Mouse (Mus musculus) gastrocnemius, adult 2 months (tissue): ENCODE data around the gene Tuba4a. TPM values are rescaled to one million over a fixed set of nuclear protein-coding genes. Genes with fewer than 3 reads are reported as not detected.

Source experiments
- DNase-seq: peaks from one replicate; pipeline ENCODE4 v3.0.0; 2022
- H3K27ac ChIP-seq: fragments of 200-600 bp; 2 replicates; pipeline ENCODE4 v1.8.1; 2022; ENCODE audit warnings: mild to moderate bottlenecking
- H3K4me3 ChIP-seq: fragments of 200-600 bp; 2 replicates; pipeline ENCODE4 v1.8.1; 2022; ENCODE audit warnings: mild to moderate bottlenecking, moderate library complexity
- CTCF ChIP-seq: fragments of 200-600 bp; IDR thresholded peaks from 2 replicates; pipeline ENCODE4 v1.8.1; 2022; ENCODE audit warnings: antibody characterized with exemption, mild to moderate bottlenecking, moderate library complexity
- intact Hi-C: fragments of 180-260 bp; cut with DNase I; formaldehyde crosslinking; loops from one replicate; pipeline ENCODE4 v1.15.1; 2025
- total RNA-seq, 2 experiments: library from RNA; stranded (reverse); gene quantifications; 2 replicates each; pipeline ENCODE4 v1.2.3; 2021

The Tuba4a gene
- total RNA-seq, 2 experiments from 2014 or later, result 1,043 to 1,330 TPM

DNA sequence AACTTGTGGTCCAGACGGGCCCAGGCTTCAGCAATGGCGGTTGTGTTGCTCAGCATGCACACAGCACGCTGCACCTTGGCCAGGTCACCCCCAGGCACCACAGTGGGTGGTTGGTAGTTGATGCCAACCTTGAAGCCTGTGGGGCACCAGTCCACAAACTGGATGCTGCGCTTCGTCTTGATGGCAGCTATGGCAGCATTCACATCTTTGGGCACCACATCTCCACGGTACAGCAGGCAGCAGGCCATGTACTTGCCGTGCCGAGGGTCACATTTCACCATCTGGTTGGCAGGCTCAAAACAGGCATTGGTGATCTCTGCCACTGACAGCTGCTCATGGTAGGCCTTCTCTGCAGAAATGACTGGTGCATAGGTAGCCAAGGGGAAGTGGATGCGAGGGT, 3.9 kb downstream of the Tuba4a start:
- TF ChIP-seq CTCF, result no peak
- DNase-seq, result peak; percentile 77
- Histone ChIP-seq H3K4me3 (peak overlapping the region; percentile 88), H3K27ac (peak overlapping the region; percentile 98)
- intact Hi-C loops, result no loop called here

DNA sequence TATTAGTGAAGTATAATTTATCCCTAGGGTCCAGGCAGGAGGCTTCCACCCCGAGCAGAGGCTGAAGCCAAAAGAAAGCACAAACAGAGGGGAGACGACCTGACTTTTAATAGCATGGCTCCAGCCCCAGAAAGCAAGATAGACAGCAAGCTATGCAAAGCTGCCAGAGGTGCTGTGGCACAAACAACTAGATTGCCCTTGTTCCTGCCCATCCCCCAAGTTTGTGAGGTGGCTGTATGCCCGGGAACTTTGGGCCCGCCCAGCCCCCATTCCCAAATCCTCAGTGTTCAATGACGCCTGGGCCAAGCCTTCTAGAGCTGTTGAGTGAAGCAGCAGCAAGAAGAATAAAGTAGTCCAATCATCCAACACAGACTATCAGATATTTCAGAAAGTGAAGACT, 4.8 kb downstream of the Tuba4a start:
- intact Hi-C loops, result no loop called here
- H3K4me3 ChIP-seq, result peak overlapping the region; percentile 88
- DNase-seq, result peak; percentile 67
- no peak for TF ChIP-seq CTCF
- peak overlapping the region; percentile 98 for H3K27ac ChIP-seq

DNA sequence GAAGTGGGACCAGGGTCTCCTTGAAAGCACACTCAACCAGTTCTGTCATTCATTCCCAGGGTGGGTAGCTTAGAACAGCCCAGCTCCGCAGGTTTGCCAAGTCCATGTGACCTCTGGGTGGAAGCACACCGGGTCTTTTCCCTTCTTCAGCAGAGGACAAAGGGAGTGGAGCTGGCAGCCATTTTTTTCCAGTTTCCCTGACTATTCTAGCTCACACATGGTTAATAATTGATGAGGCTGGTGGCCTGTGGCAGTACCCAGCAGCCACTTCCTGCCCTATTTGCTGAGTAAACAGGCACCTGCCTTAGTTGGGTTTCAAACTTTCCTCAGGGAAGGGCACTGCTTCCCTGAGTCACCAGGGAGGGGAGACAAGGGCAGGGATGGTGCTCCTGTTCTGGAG, 5.2 kb downstream of the Tuba4a start:
- Histone ChIP-seq H3K27ac (peak overlapping the region; percentile 98), H3K4me3 (peak overlapping the region; percentile 88)
- intact Hi-C loops, result no loop called here
- no peak for TF ChIP-seq CTCF
- peak; percentile 38 for DNase-seq

DNA sequence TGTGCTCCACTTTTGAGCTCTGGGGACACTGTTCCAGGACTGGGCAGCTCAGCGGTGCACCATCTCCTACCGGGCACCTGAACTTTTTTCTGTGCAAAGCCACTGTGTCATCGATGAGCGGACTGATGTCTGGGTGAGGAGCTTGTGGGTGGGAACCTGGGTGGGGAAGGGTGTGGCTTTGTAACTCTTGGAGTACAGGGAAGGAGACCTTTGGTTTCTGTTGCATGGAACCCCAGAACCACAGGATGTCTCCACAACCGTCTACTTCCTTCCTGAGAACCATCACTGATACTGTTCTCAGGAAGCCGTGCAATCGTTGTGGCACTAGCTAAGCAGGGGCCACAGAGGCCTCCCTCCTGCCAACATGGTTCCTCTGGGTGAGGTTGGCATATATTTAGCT, 6.6 kb downstream of the Tuba4a start:
- DNase-seq, result no peak
- Histone ChIP-seq H3K27ac (no peak overlapping the region), H3K4me3 (no peak overlapping the region)
- intact Hi-C loops, result no loop called here
- no peak for TF ChIP-seq CTCF

DNA sequence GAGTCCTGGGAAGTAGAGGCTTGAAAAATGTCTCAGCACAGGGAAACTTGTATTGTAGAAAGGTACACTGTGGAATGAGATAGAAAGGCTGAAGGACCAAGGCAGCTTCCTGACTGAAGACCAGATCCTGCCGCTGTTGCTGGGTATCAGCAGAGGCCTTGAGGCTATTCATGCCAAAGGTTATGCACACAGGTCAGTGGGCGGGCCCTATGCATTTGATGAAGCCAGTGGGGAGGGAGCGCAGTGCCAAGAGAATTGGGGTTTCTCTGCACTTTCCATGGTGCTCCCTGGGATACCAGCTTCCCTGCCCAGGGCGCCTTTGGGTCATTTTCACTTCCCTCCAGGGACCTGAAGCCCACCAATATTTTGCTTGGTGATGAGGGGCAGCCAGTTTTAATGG, 7.1 kb downstream of the Tuba4a start:
- Histone ChIP-seq H3K4me3 (no peak overlapping the region), H3K27ac (no peak overlapping the region)
- TF ChIP-seq CTCF, result no peak
- peak; percentile 50 for DNase-seq
- intact Hi-C loops, result no loop called here

DNA sequence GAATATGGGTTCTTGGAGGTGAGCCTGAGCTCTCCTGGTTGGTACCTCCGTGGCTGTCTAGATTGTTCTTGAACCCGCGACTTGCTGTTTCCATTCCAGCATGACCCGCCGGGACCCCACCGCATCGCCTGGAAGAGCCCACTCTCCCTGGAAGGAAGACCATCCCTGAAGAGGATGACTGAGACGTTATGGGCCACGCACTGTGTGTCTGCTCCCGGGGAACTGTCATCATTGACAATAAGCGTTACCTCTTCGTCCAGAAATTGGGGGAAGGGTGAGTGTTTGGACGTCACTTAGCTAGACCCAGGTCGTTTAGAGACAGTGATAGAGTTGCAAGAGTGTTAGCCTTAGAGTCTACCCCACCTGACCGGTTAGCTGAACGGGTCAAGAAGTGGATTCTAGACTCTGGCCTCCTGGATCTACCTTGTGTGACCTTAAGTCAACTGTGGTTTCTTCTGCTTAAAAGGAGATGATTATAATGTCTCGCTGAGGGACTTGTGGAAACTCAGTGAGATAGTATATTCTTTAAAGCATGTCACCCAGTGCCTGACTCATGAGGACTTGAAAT, 8.4 kb downstream of the Tuba4a start:
- intact Hi-C loops, result loop anchor here (2.0 kb wide), 1 partner anchor 18 kb away; the partner anchor contains the start of genes Ankzf1 and Atg9a
- Histone ChIP-seq H3K27ac (peak overlapping the region; percentile 91), H3K4me3 (peak overlapping the region; percentile 97)
- no peak for DNase-seq
- no peak for TF ChIP-seq CTCF

DNA sequence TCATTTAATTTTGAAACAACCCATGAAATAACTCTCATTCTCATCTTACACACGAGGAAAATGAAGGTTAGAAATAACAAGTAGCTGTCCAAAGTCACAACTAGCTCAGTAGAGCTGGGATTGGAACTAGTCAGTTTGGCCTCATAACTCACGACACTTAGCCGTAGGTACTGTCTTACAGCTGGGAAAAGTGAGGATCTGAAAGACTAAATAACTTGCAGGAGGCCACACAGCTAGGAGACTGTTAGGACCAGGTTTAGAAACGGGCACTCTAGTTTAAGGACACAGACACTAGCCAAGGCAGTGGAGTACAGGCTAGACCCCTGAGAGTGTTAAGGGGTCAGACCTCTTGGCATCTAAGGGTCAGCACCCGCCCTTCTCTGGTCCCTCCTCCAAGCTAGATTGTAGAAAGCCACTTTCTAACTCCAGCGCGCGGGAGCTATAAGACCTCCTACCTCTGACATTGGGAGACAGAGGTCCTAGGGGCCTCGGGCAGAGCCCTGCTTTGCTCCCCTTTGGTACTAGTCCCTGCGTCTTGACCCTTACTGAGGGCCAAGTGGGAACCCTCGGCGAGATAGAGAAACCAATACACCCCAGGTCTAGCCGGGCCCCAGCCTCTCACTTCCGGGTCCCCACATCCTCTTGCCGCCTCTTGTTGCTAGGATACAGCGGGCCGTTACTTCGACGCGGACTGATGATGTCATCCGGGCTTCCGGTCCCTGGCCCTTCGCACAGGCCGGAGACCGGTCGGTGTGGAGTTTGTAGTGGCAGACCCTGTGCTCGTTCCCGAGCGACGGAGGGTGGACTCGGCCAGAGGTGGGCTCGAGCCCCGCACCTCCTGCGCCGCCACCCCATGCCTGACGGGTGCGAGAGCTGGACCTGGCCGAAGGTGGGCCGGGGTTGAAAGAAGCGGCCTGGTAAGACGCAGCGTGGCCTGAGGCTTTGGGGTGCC, 9.3 kb downstream of the Tuba4a start, which contains the start of the genes Glb1l and Stk16:
TSS of gene Glb1l (minus strand) at position 678 of the 952 bp plus-strand sequence.
TSS of gene Stk16 (plus strand) at position 703 of the 952 bp plus-strand sequence.
- Histone ChIP-seq H3K27ac (peak within 1 kb of the TSS; percentile 91), H3K4me3 (peak within 1 kb of the TSS; percentile 97)
- TF ChIP-seq CTCF, result no peak
- DNase-seq, result peak; percentile 96
- intact Hi-C loops, result loop anchor here (2.0 kb wide), 1 partner anchor 18 kb away; the partner anchor contains the start of genes Ankzf1 and Atg9a

DNA sequence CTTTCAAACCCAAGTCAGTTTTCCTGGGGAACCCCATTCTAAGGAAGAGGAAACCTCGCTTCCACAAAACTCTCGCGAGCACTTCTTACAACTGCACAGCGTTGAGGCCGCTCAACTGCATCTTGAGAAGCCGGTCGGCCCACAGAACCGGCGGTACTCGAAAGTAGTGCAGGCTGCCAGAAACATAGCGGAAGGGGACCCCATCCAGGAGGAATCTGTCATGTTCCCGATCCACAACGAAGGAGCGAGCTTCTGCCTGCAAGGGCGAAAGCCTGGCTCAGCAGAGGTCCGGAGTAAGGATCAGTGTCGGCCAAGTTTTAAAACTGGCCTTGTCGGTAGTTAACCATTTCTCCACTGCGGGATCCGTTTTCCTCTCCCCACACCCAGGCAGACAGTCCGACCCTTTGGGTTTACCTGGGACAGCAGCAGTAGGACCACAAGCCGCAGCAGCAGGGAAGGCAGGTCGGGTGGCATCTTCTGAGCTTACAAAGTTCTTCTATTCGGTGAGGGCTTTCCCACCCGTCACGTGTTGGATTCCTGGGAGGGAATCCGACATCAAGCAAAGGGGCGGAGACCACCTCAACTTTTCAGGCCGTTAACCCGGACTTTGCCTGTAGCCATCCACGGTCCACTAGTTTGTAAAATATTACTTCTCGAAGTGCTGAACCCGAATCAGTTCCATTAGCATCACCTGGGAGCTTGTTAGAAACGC, 10.5 kb downstream of the Tuba4a start:
- DNase-seq, result no peak
- intact Hi-C loops, result no loop called here
- no peak for TF ChIP-seq CTCF
- Histone ChIP-seq H3K4me3 (peak overlapping the region; percentile 69), H3K27ac (peak overlapping the region; percentile 76)

DNA sequence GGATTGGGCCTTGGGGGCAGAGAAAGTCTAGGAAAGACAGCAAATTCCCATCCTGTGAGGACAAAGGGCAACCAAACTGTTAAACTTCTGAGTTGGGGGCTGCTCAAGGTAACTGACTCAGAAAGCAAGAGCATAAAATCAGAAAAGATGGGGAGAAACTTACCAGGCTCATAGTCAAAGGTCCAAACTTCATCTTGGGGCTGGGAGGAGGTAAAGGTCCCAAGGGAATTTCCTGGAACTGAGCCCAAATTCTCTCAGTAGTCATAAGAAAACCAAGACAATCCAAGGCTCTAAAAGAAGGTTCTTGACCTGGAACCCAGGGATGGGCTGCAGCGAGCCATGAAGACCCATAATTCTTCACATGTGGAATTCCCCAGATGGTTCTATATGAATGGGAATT, 18.4 kb downstream of the Tuba4a start:
- DNase-seq, result no peak
- no peak for TF ChIP-seq CTCF
- no peak overlapping the region for H3K27ac ChIP-seq
- intact Hi-C loops, result no loop called here
- no peak overlapping the region for H3K4me3 ChIP-seq

DNA sequence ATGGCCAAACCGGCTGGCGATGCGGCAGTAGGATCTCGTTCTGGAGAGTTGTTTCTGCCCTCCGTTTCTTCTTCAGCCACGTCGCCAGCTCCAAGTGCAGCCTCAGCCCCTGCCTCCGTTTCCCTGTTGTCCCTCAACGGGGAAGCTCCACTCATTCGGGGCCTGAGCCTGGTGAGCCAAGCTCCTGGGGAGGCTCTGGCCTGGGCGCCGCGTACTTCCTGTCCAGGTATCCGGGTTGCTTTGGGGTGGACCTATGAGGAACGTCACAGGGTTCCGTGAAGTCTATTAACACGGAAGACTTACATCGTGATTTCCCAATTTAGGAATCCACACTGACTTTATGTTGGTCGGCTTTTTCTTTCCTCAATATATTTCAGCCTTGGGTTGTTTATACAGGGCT, 27.2 kb downstream of the Tuba4a start:
- no peak for TF ChIP-seq CTCF
- DNase-seq, result peak; percentile 53
- Histone ChIP-seq H3K4me3 (peak overlapping the region; percentile 93), H3K27ac (peak overlapping the region; percentile 97)
- intact Hi-C loops, result loop anchor here (2.0 kb wide), 1 partner anchor 18 kb away; the partner anchor contains the start of genes Glb1l and Stk16

DNA sequence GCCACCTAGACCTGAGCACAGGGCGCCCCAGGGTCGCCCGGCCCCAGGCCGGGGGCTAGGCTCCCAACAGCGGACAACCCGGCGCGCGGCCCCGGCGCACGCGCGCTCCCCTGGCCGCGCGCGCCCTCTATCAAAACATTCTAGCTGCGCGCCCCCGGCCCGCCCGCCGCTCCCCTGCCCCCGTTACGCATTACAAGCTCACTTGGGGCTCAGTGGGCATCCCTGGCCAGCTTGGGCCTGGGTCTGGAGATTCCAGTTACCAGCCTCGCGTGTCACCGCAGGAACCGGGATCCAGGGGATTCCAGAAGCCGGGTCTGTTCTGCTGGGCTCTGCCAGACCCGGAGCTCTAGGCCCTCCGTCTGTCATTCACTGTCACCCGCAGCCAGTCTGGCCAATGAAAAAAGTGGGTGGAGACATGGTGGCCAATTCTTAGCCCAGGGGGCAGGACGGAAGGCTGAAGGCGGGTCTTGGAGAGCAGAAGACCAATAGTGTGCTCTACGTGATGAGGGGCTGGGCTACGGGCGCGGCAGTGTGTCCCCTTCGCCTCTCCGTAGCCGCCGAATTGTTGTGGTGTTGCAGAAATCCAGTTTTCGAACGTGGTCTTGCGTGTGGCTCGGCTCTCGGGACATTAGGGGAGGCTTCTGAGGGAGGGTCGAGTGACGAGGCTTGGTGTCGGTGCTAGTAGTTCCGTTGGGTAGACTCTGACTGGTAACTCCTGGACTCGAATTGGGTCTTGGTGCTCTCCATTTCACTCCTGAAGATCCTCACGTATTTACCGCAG, 27.9 kb downstream of the Tuba4a start, which contains the start of the genes Ankzf1 and Atg9a:
TSS of gene Ankzf1 (plus strand) at position 530 of the 781 bp plus-strand sequence.
TSS of gene Atg9a (minus strand) at position 575 of the 781 bp plus-strand sequence.
- peak; percentile 97 for DNase-seq
- Histone ChIP-seq H3K4me3 (peak within 1 kb of the TSS; percentile 93), H3K27ac (peak within 1 kb of the TSS; percentile 97)
- peak; percentile 9; the same call in 1 of the 2 replicates for TF ChIP-seq CTCF
- intact Hi-C loops, result loop anchor here (1.0 to 2.0 kb wide), 2 partner anchors 19 to 59 kb away; partner anchors contain the start of genes Glb1l and Stk16
